Mouse (Mus musculus): ENCODE measurements around the gene Zbtb20.

Zbtb20 gene

GRCm38 (mm10) chr16:42875852-42875980 lies at the start of gene Zbtb20:
Zbtb20 (plus strand) TSS chr16:42875881.
- in situ Hi-C loops (cut with MboI, MseI): loop anchor here (5.0 kb wide), 1 partner anchor 1022 kb away; no protein-coding TSS in a partner anchor

DNA sequence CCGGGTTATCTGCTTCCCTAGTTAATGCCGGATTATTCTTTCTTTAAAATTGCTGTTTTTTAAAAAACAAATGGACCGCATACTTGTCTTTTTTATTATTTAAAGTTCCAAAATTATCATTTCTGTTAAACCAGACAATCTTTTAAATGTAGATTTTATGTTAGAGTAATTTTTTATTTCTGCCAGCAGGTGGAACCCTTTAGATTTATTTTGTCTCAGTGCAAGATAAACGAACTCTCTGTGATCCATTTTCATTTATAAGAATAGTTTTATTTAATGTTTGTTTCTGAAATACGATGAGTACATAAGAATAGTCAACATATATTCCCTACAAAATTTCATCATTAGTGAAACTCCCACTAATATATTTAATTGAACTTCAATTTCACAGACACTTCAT lies 39.7 kb upstream of the Zbtb20 start:
- in situ Hi-C loops (cut with MboI, MseI): loop anchor here (10.0 kb wide), 1 partner anchor 79 kb away; no protein-coding TSS in a partner anchor

GRCm38 (mm10) chr16:42836404-42837120 lies 39.1 kb upstream of the Zbtb20 start:
- in situ Hi-C loops (cut with MboI, MseI): loop anchor here (10.0 kb wide), 1 partner anchor 78 kb away; no protein-coding TSS in a partner anchor

DNA sequence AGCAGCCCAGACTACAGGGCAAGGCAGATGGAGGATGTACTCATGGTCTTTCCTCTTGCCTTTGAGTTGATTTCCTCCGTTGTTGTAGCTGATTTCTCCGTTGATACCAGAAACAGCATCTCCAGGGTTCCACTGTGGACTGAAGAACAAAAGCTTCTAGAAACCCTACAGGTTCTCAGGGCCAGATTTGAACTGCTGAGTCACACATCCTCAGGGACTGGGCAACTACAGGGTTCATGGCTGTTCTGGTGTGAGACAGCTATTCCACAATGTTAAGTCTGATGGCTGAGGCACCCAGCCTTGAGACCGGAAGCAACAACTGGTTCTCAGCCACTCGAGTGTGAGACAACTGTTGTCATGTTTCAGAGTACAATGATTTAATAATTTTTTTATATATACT lies 37.5 kb upstream of the Zbtb20 start:
- in situ Hi-C loops (cut with MboI, MseI): loop anchor here (10.0 kb wide), 1 partner anchor 77 kb away; no protein-coding TSS in a partner anchor

DNA sequence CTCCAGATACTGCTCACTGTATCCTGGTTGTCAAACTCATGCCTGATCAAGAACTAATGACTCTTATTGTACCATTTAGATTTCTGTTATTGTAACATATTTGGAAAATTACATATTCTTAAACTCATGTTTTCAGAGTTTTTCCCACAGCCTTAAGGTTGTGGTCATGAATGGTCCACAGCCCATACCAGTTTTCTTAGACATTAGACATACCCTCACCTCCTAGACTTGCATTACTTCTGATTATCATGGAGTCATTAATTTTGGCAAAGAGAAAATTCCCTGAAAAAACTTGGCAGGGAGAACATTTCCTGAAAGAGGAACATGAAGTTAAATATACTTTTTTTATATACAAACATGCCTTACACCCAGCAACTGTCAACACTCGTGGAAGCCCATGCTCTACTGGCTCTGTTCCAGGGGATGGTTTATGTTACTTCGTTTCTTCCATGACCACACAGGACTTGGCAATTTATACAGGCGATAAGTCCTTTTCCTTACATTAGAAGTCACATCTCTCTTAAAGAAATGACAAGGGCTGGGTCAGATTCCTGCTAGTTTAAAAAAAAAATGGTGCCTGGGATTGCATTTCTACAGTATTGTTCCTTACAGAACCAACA lies 18.0 kb upstream of the Zbtb20 start:
- in situ Hi-C loops (cut with MboI, MseI): no loop called here

- in situ Hi-C loops (cut with MboI, MseI): no loop called here
These were observed 16.4 kb upstream of the Zbtb20 start for GRCm38 (mm10) chr16:42859251-42859650.

DNA sequence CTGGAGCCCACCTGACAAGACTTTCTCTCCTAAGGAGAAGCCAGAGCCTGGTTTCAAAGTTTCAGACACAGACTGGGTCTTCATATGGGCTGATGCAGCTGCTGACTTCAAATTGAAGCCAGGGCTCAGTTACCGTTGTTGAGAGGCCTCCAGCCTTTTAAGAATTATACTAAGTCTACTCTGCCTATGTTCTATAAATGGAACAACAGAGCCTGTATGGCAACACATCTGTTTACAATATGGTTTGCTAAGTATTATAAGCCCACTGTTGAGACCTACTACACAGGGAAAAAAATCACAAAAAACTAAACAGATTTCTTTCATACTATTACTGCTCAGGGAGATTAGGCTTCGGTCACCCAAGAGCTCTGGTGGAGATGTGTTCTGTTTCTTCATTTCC lies 12.4 kb upstream of the Zbtb20 start:
- in situ Hi-C loops (cut with MboI, MseI): no loop called here

- in situ Hi-C loops (cut with MboI, MseI): no loop called here
These were observed 9.6 kb upstream of the Zbtb20 start for GRCm38 (mm10) chr16:42866061-42866460.

GRCm38 (mm10) chr16:42872101-42872500 lies 3.6 kb upstream of the Zbtb20 start:
- in situ Hi-C loops (cut with MboI, MseI): no loop called here

GRCm38 (mm10) chr16:42873942-42874341 lies 1.7 kb upstream of the Zbtb20 start:
- in situ Hi-C loops (cut with MboI, MseI): no loop called here

DNA sequence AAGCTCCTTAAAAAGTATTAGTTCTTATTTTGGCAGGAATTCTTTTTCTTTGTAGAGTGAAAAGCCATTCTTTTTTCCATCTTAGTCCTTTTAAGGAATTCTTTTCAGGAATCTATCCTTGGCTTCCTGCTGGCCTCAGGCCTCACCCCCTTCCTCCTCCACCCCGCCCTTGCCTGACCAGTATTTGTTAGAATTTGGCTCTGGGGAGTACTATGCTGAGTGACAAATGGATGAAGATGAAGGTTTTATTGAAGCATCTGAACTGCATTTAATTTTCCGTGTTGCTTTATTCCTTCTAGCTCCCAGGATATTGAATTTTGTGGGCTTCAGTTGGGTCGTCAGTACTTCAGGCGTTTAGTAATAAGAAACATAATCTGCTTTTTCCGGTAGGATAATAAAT lies 1.2 kb upstream of the Zbtb20 start:
- in situ Hi-C loops (cut with MboI, MseI): no loop called here

DNA sequence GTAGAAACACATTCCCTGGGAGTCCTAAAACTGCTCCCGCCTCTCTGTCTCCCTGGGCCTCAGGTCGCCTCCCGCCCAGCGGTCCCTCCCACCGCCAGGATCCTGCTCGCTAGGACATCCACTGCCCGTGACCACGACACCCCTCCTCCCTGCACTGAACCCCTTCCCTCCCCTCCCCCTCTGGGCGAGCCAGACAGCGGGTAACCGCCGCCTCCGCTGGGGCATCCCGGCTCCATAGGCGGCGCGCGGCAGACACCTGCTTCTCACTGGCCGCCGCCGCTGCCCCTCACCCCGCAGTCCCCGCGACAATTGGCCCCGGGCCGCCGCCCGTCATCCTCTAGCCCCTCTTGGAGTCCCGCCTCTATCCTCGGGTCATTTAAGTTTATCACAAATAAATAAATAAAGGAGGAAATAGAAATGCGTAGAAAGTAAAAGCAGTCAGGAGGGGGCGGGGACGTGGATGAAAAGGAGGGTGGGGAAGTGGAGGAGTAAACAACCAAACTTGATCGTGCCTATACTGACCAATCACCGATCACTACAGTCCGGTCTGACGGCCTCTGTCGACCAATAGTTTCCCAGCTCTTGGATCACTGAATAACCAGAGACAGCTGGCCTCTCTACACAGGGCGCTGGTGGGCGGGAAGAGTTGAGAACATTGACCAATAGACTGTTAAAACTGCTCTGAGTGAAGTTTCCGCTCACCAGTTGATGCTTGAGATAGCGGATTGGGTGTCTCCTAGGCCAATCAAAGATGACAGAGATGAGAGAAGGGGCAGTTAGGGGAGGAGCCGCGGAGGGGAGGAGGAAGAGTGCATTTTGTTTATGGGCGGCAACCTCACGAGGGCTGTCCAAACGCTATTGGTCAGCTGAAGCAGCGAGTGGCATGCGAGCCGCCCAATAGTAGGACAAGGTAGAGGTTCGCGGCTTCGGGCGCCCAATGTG lies 500 bp upstream of the Zbtb20 start:
- in situ Hi-C loops (cut with MboI, MseI): loop anchor here (5.0 kb wide), 1 partner anchor 1022 kb away; no protein-coding TSS in a partner anchor

DNA sequence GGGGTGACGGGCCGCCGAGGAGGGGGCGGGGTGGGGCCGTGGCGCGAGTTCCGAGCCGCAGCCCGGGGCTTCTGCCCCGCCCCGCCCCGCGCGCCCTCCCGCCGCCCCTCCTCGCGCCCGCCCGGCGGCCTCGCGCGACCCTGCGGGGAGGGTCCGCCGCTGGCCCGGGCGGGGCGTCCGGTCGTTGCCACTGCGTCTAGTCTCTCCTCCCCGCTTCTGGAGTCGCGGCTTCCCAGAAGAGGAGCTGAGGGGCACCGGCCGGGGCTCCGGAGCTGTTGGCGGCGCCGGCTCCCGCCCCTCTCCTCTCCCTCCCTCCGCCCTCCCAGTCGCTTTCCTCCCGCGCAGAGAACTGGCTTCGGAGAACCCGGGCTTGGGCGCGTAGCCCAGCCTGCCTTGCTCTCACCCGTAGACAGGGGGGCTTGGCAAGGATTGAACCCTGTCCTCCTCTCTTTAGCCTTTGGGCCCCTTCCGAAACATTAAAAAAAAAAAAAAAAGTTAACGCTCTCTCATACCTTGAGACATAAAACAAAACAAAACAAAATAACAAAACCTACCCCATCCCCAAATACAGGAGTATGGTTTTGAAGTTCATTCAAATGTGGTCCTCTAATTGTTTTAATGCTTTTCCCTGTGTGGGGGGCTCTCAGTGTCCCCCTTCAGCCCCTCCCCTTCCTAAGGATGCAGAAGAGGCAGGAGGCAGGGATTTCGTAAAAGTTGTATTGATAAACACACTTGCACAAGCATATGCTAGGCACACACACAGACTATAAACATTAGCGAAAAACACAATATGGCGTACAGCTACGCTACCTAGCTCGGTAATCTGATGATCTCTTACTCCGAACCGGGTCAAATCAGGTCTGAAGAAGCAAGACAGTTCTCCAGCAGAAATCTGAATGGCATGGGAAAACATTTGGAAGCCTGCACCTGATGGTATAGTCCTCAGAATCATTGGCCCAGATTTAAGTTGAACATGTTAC lies 630 bp downstream of the Zbtb20 start:
- in situ Hi-C loops (cut with MboI, MseI): loop anchor here (5.0 kb wide), 1 partner anchor 1021 kb away; no protein-coding TSS in a partner anchor

DNA sequence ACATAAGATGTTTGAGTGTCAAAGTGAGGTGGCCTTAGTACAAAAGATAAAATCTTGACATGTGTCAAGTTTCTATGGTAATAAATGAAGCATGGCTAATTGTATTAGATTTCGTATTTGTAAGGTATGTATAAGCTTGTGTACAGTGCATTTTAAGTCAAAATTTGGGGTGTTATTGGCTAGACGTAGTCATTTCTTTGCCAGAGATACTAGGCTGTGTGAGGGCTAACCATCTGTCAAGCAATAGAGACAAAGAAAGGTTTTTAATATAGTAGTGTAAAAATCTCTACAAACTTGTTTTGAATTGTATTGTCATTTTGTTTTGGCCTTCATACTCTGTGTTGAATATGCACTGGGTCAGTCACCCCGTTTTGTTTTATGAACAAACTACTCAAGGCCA lies 4.4 kb downstream of the Zbtb20 start:
- in situ Hi-C loops (cut with MboI, MseI): no loop called here

GRCm38 (mm10) chr16:42885538-42885937 lies 9.9 kb downstream of the Zbtb20 start:
- in situ Hi-C loops (cut with MboI, MseI): no loop called here

GRCm38 (mm10) chr16:42885964-42886363 lies 10.3 kb downstream of the Zbtb20 start:
- in situ Hi-C loops (cut with MboI, MseI): no loop called here

GRCm38 (mm10) chr16:42897125-42897693 lies 21.5 kb downstream of the Zbtb20 start:
- in situ Hi-C loops (cut with MboI, MseI): no loop called here

DNA sequence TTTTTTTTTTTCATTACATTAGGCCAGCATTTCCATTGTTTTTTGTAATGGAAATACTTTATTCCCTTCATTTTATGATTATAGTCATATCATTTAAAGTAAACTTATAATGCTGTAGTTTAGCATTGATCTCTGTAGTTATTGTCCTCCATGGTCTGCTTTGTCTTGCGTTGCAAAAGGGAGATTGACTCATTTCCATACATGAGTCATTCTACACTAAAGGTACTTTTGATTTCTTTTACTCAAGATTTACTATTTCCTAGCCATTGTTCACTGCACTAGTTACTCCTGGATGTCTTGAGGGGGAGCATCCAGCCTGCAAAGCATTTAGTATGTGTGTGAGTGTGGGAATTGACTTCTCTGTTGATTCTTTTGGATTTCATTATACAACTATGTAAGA lies 24.6 kb downstream of the Zbtb20 start:
- in situ Hi-C loops (cut with MboI, MseI): loop anchor here (25.0 kb wide), 1 partner anchor 713 kb away; no protein-coding TSS in a partner anchor

DNA sequence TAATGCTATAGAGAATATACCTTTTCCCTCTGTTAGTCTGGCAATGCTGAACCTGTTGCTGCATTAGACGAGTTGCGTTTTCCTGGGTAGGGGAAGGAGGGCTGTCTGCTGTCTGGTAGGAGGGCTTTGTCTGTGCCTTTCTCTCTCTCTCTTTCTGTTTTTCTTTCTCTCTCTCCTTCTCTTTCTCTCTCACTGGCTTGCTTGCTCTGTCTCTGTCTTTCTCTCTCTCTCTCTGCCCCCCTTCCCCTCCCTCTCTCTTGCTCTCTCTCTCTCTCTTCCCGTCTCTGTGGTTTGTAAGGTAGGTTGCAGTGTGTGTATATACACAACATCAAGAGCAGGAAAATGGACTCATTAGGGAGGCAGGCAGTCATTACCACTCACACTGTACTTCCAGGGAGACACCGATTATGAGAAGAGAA lies 31.6 kb downstream of the Zbtb20 start:
- in situ Hi-C loops (cut with MboI, MseI): loop anchor here (25.0 kb wide), 1 partner anchor 720 kb away; no protein-coding TSS in a partner anchor

DNA sequence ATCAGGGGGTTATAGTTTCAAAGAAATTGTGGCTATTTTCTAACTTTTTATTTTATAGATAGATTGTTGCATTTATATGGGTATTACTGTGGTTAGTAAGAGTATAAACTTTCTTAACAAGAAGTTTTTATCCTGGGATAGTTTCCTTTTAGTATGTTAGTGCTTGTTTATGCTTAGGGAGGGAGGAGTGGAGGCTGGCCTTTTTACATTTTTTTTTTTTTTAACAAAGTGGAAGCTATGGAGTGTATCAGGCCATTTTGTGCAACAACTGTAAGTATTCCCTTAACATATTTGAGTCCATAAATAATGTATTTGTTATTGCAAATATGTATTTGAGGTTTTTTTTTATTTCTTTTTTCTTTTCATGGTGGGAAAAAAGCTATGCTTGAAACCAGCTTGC lies 32.7 kb downstream of the Zbtb20 start:
- in situ Hi-C loops (cut with MboI, MseI): loop anchor here (25.0 kb wide), 1 partner anchor 721 kb away; no protein-coding TSS in a partner anchor

- in situ Hi-C loops (cut with MboI, MseI): loop anchor here (25.0 kb wide), 1 partner anchor 722 kb away; no protein-coding TSS in a partner anchor
These were observed 33.2 kb downstream of the Zbtb20 start for GRCm38 (mm10) chr16:42908896-42909295.
